Mouse (Mus musculus) kidney, postnatal 0 days (tissue): ENCODE data around the gene Atp5g3. TPM values are rescaled to one million over a fixed set of nuclear protein-coding genes. Genes with fewer than 3 reads are reported as not detected.

Source experiments
- ATAC-seq: fragments of 200-750 bp; cut with Nextera tagmentation; replicated peaks from 2 replicates; pipeline ENCODE4 v1.8.0; 2017; ENCODE audit warnings: low read depth, moderate number of reproducible peaks, moderate TSS enrichment, moderate library complexity; ENCODE audit not compliant: low FRiP score
- DNase-seq: peaks from one replicate; pipeline ENCODE4 v3.0.0-alpha.2; 2016; ENCODE audit warnings: low spot score
- H3K27ac ChIP-seq: fragments of 300-500 bp; sonication (generic); 2 replicates; pipeline ENCODE4 v1.5.1; 2014; ENCODE audit warnings: mild to moderate bottlenecking
- H3K27me3 ChIP-seq: fragments of 300-500 bp; sonication (generic); 2 replicates; pipeline ENCODE4 v1.6.1; 2014; ENCODE audit warnings: low read length, mixed read lengths; ENCODE audit not compliant: insufficient read depth
- H3K36me3 ChIP-seq: fragments of 300-500 bp; sonication (generic); 2 replicates; pipeline ENCODE4 v1.6.1; 2014; ENCODE audit warnings: low read length, mixed read lengths; ENCODE audit not compliant: insufficient read depth
- H3K4me1 ChIP-seq: fragments of 300-500 bp; sonication (generic); replicated peaks from 2 replicates; pipeline ENCODE4 v1.6.1; 2014; ENCODE audit warnings: antibody characterized with exemption, low read length, mixed read lengths; ENCODE audit not compliant: insufficient read depth
- H3K4me2 ChIP-seq: fragments of 300-500 bp; sonication (generic); 2 replicates; pipeline ENCODE4 v1.6.1; 2014; ENCODE audit warnings: mild to moderate bottlenecking, low read length, moderate library complexity, mixed read lengths
- H3K4me3 ChIP-seq: fragments of 300-500 bp; sonication (generic); replicated peaks from 2 replicates; pipeline ENCODE4 v1.5.1; 2014; ENCODE audit warnings: low read depth, low read length
- H3K9ac ChIP-seq: fragments of 300-500 bp; sonication (generic); 2 replicates; pipeline ENCODE4 v1.6.1; 2014; ENCODE audit warnings: low read depth, low read length
- H3K9me3 ChIP-seq: fragments of 300-500 bp; sonication (generic); replicated peaks from 2 replicates; pipeline ENCODE4 v1.6.1; 2016; ENCODE audit warnings: low read length, inconsistent platforms, mixed read lengths
- CTCF ChIP-seq: IDR thresholded peaks from 2 replicates; pipeline ENCODE4 v1.5.1; 2016; ENCODE audit warnings: antibody characterized with exemption, low read depth, mild to moderate bottlenecking, moderate library complexity
- WGBS: fragments of 180-500 bp; shearing (Covaris S2); extraction: QIAGEN DNeasy Blood & Tissue Kit; methylation state at CpG from one replicate; pipeline ENCODE4 v1.1.7; 2014; 5-methylcytosine and 5-hydroxymethylcytosine counted together
- polyA plus RNA-seq: library from polyadenylated mRNA; unstranded; fragments of >200 nt; fragmentation: Nextera tagmentation; extraction: Ambion mirVana; gene quantifications from 2 replicates; pipeline ENCODE4 v1.2.1, GENCODE M21; 2015

Atp5g3 gene
- polyA plus RNA-seq, 1 experiment from 2014 or later = 2,635 TPM

DNA sequence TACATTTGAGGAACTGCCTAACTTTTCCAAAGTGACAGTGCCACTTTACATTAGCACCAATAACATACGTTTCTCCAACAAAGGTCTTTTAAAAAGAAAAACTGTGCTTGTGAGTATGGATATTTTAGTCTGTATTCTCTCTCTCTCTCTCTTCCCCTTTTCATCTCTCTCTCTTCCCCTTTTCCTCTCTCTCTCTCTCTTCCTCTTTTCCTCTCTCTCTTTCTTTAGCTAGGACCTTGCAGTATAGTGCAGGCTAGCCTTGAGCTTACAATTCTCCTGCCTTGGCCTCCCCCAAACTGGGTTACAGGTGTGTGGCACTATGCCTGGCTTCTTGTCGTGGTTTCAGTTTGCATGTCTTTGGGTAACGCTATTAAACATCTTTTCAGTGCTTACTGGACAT, 31.7 kb upstream of the Atp5g3 start:
- H3K27ac ChIP-seq = no peak overlapping the region
- H3K36me3 ChIP-seq = no peaks in the 10 kb centered on the region
- no peak overlapping the region for H3K4me3 ChIP-seq
- no peak for TF ChIP-seq CTCF
- H3K9ac ChIP-seq = no peak overlapping the region
- WGBS = 75% methylated on average over 3 of the region's 3 CpGs
- DNase-seq = no peak
- H3K4me1 ChIP-seq = no peaks in the 10 kb centered on the region
- no peaks in the 10 kb centered on the region for H3K9me3 ChIP-seq
- ATAC-seq = no peak
- no peak overlapping the region for H3K4me2 ChIP-seq
- no peaks in the 10 kb centered on the region for H3K27me3 ChIP-seq

GRCm38 (mm10) chr2:73941281-73941680, 30.2 kb upstream of the Atp5g3 start:
- Histone ChIP-seq H3K36me3 (no peaks in the 10 kb centered on the region), H3K4me2 (no peak overlapping the region), H3K9ac (no peak overlapping the region), H3K27me3 (no peaks in the 10 kb centered on the region), H3K4me1 (no peaks in the 10 kb centered on the region), H3K27ac (no peak overlapping the region), H3K9me3 (no peaks in the 10 kb centered on the region), H3K4me3 (no peak overlapping the region)
- ATAC-seq = no peak
- TF ChIP-seq CTCF = no peak
- WGBS = 53% methylated on average over 1 of the region's 1 CpGs
- no peak for DNase-seq

DNA sequence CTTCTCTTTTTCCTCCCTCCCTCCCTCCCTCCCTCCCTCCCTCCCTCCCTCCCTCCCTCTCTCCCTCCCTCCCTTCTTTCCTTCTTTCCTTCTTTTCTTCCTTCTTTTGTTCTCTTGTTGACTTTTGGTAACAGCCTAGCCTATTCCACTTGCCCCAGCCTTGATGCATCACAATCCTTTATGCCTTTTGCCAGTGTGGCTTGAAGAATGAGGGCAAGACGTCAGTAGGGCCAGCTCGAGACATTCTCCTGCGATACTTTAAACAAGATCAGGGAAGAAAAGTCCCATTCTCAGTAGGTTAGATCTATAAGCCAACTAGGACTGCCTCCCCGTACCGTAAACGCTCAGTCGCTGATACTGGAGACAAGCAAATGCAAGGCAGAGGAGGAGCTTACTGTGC, 29.3 kb upstream of the Atp5g3 start:
- Histone ChIP-seq H3K27me3 (no peaks in the 10 kb centered on the region), H3K4me3 (no peak overlapping the region), H3K27ac (no peak overlapping the region), H3K36me3 (no peaks in the 10 kb centered on the region), H3K4me2 (no peak overlapping the region), H3K9me3 (no peaks in the 10 kb centered on the region), H3K4me1 (no peaks in the 10 kb centered on the region), H3K9ac (no peak overlapping the region)
- no peak for ATAC-seq
- no peak for DNase-seq
- no peak for TF ChIP-seq CTCF
- 91% methylated on average over 7 of the region's 7 CpGs for WGBS

- TF ChIP-seq CTCF = no peak
- no peaks in the 10 kb centered on the region for H3K4me1 ChIP-seq
- no peak overlapping the region for H3K4me2 ChIP-seq
- WGBS = 81% methylated on average over 2 of the region's 2 CpGs
- no peak overlapping the region for H3K27ac ChIP-seq
- no peak overlapping the region for H3K4me3 ChIP-seq
- ATAC-seq = no peak
- no peak for DNase-seq
- H3K9ac ChIP-seq = no peak overlapping the region
- H3K9me3 ChIP-seq = no peaks in the 10 kb centered on the region
- no peaks in the 10 kb centered on the region for H3K27me3 ChIP-seq
- H3K36me3 ChIP-seq = no peaks in the 10 kb centered on the region
These were observed 27.8 kb upstream of the Atp5g3 start for GRCm38 (mm10) chr2:73938896-73939295.

GRCm38 (mm10) chr2:73932676-73933313, 21.7 kb upstream of the Atp5g3 start:
- no peak overlapping the region for H3K27ac ChIP-seq
- DNase-seq = no peak
- H3K9ac ChIP-seq = no peak overlapping the region
- no peaks in the 10 kb centered on the region for H3K27me3 ChIP-seq
- H3K4me3 ChIP-seq = no peak overlapping the region
- H3K4me1 ChIP-seq = no peaks in the 10 kb centered on the region
- no peak overlapping the region for H3K4me2 ChIP-seq
- H3K9me3 ChIP-seq = no peaks in the 10 kb centered on the region
- TF ChIP-seq CTCF = no peak
- H3K36me3 ChIP-seq = no peaks in the 10 kb centered on the region
- 84% methylated on average over 8 of the region's 8 CpGs for WGBS
- no peak for ATAC-seq

DNA sequence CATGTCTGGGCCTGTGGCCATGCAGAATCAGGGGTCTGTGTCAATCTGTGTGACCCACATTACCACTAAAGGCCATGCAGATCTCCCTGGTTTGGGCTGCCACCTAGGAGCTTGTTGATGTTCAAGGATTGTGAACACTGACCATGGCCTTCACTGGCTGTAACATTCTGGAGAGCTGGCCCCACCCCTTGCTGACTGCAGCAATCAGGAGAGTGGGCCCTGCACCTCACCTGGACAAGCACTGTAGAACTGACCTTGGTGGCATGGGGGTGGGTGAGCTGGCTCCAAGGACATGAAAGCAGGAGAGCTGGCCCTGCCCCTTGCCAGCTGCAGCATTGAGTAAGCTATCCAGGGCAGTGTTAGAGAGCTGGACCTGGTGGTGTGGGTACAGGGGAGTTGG, 16.6 kb upstream of the Atp5g3 start:
- no peaks in the 10 kb centered on the region for H3K27me3 ChIP-seq

DNA sequence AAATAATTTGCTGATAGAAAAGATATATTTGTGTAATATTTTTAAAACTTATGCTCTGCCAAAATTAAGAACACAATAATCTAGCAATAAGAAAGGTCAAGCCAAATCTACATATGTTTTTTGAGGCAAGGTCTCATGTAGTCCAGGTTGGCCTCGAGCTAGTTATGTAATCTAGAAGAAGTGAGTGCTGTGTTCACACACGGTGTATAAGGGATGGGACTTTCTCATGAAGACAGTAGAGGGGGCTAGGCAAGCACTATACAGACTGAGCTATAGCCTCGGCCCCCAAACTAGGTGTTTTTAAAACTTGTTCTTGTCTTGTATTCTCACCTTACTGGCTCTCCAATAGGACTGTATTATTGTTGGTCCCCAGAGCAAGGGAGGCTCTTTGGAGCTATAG, 14.4 kb upstream of the Atp5g3 start:
- WGBS = 57% methylated on average over 3 of the region's 3 CpGs
- H3K4me1 ChIP-seq = no peaks in the 10 kb centered on the region
- H3K27me3 ChIP-seq = no peaks in the 10 kb centered on the region
- ATAC-seq = no peak
- DNase-seq = no peak
- no peak overlapping the region for H3K4me3 ChIP-seq
- no peaks in the 10 kb centered on the region for H3K9me3 ChIP-seq
- H3K27ac ChIP-seq = no peak overlapping the region
- TF ChIP-seq CTCF = no peak
- H3K9ac ChIP-seq = no peak overlapping the region
- H3K4me2 ChIP-seq = no peak overlapping the region
- no peaks in the 10 kb centered on the region for H3K36me3 ChIP-seq

More for the DNA sequence above, 16.6 kb upstream of the Atp5g3 start:
- H3K27ac ChIP-seq = no peak overlapping the region
- H3K4me3 ChIP-seq = no peak overlapping the region
- no peak for TF ChIP-seq CTCF
- H3K4me1 ChIP-seq = no peaks in the 10 kb centered on the region
- ATAC-seq (no peak), DNase-seq (no peak)
- H3K4me2 ChIP-seq = no peak overlapping the region
- no peak overlapping the region for H3K9ac ChIP-seq
- no peaks in the 10 kb centered on the region for H3K36me3 ChIP-seq
- H3K9me3 ChIP-seq = no peaks in the 10 kb centered on the region
